Mouse (Mus musculus): ENCODE results near the gene Chpt1.

GRCm38 (mm10) chr10:88459502-88459992, 44.3 kb downstream of the Chpt1 start, which contains the start of gene Sycp3:
- TF ChIP-seq POLR2A (IDR thresholded peaks at IDR 0.05; ENCODE audit: control insufficient read depth, extremely low read depth, insufficient read depth, low read length, poor library complexity): no peak
- TF ChIP-seq CTCF (IDR thresholded peaks at IDR 0.05; ENCODE audit: borderline replicate concordance, control insufficient read depth, extremely low read depth, insufficient read depth, low read length, poor library complexity): no peak

All from thymus, adult 2 months (tissue).